Mouse (Mus musculus) bone marrow, adult 2 months (tissue): ENCODE results near the gene 4930404N11Rik.

Experiments used
- CTCF ChIP-seq: fragments of 200-500 bp; IDR thresholded peaks from 2 replicates; pipeline ENCODE4 v1.5.1; 2011; ENCODE audit warnings: low read length, control low read depth; ENCODE audit not compliant: control insufficient read depth, insufficient read depth
- POLR2A ChIP-seq: fragments of 200-500 bp; IDR thresholded peaks from 2 replicates; pipeline ENCODE4 v1.6.1; 2011; ENCODE audit warnings: low read depth, mild to moderate bottlenecking, control low read depth, low read length, borderline replicate concordance; ENCODE audit not compliant: control insufficient read depth

- TF ChIP-seq CTCF (no peak), POLR2A (no peak)
These were observed 16.5 kb downstream of the 4930404N11Rik start for GRCm38 (mm10) chr10:81349146-81349545.
